Mouse (Mus musculus) intestine, postnatal 0 days (tissue): ENCODE data around the gene Tmem126b. TPM values are rescaled to one million over a fixed set of nuclear protein-coding genes. Genes with fewer than 3 reads are reported as not detected.

ENCODE experiments used
- ATAC-seq: fragments of 200-750 bp; cut with Nextera tagmentation; 2 replicates; pipeline ENCODE4 v1.8.0; 2017; ENCODE audit warnings: mild to moderate bottlenecking, moderate TSS enrichment, moderate library complexity
- H3K27ac ChIP-seq: fragments of 300-500 bp; sonication (generic); 2 replicates; pipeline ENCODE4 v1.5.1; 2014; ENCODE audit warnings: mild to moderate bottlenecking, low read depth, low read length, moderate library complexity
- H3K27me3 ChIP-seq: fragments of 300-500 bp; sonication (generic); replicated peaks from 2 replicates; pipeline ENCODE4 v1.6.1; 2014; ENCODE audit warnings: low read length, mixed read lengths; ENCODE audit not compliant: control insufficient read depth, insufficient read depth
- H3K36me3 ChIP-seq: fragments of 300-500 bp; sonication (generic); 2 replicates; pipeline ENCODE4 v1.6.1; 2014; ENCODE audit warnings: mild to moderate bottlenecking, moderate library complexity; ENCODE audit not compliant: control insufficient read depth, insufficient read depth
- H3K4me1 ChIP-seq: fragments of 300-500 bp; sonication (generic); replicated peaks from 2 replicates; pipeline ENCODE4 v1.6.1; 2014; ENCODE audit warnings: antibody characterized with exemption, low read length, mixed read lengths; ENCODE audit not compliant: control insufficient read depth, insufficient read depth
- H3K4me2 ChIP-seq: fragments of 300-500 bp; sonication (generic); replicated peaks from 2 replicates; pipeline ENCODE4 v1.6.1; 2014; ENCODE audit warnings: low read depth, mild to moderate bottlenecking, moderate library complexity
- H3K4me3 ChIP-seq: fragments of 300-500 bp; sonication (generic); 2 replicates; pipeline ENCODE4 v1.5.1; 2014; ENCODE audit warnings: low read depth, low read length
- H3K9ac ChIP-seq: fragments of 300-500 bp; sonication (generic); 2 replicates; pipeline ENCODE4 v1.6.1; 2014; ENCODE audit warnings: mild to moderate bottlenecking, low read depth, low read length
- H3K9me3 ChIP-seq: fragments of 300-500 bp; sonication (generic); 2 replicates; pipeline ENCODE4 v1.6.1; 2016; ENCODE audit warnings: mixed run types; ENCODE audit not compliant: control insufficient read depth
- CTCF ChIP-seq: sonication (generic); IDR thresholded peaks from 2 replicates; pipeline ENCODE4 v1.5.1; 2016; ENCODE audit warnings: low read depth, mild to moderate bottlenecking, control low read depth, antibody characterized with exemption, moderate library complexity
- WGBS: fragments of 180-500 bp; shearing (Covaris S2); extraction: QIAGEN DNeasy Blood & Tissue Kit; methylation state at CpG from one replicate; pipeline ENCODE4 v1.1.7; 2014; 5-methylcytosine and 5-hydroxymethylcytosine counted together
- polyA plus RNA-seq: library from polyadenylated mRNA; unstranded; fragments of >200 nt; fragmentation: Nextera tagmentation; extraction: Ambion mirVana; gene quantifications from 2 replicates; pipeline ENCODE4 v1.2.1, GENCODE M21; 2015

Tmem126b gene
- 29.0 and 32.0 TPM in 2 replicates for polyA plus RNA-seq

DNA sequence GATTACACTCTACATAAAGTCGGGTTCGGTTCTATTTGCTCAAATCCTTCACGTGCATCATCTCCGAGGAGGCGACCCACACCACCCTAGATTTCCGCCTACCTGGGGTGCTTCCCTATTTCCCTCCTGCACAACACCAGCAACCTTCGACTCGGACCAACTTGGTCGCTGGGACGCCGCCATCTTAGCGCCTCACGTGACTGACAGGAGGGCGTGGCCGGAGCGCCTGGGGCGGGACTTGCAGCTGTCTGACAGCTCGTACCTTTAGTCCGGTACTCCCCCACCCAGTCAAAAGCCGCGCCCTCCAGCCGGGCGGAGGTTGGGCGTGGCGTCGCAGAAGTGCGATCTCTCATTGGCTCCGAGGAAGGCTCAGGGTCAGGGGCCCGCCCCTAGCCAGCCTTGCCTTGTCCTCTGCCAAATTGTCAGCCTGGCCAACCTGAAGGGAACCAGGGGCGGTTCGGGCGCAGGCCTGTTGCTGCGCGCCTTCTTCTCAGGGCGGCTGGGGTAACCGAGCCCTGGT is at the start of gene Tmem126b:
Tmem126b (minus strand) TSS at position 209 of the 520 bp plus-strand sequence.
- Histone ChIP-seq H3K4me1 (0 out of 2 replicates have a peak, but pooled peaks cover 3% of the 10 kb centered on the region), H3K4me2 (peak within 1 kb of the TSS; percentile 96), H3K27me3 (peaks cover 7% of the 10 kb centered on the region), H3K9me3 (no peaks in the 10 kb centered on the region), H3K4me3 (peak within 1 kb of the TSS; percentile 62), H3K36me3 (0 out of 2 replicates have a peak, but pooled peaks cover 6% of the 10 kb centered on the region), H3K9ac (peak within 1 kb of the TSS; percentile 66), H3K27ac (peak within 1 kb of the TSS; percentile 71)
- peak; percentile 100 for ATAC-seq
- no peak for TF ChIP-seq CTCF
- WGBS = under 1% methylated on average over 36 of the region's 36 CpGs

DNA sequence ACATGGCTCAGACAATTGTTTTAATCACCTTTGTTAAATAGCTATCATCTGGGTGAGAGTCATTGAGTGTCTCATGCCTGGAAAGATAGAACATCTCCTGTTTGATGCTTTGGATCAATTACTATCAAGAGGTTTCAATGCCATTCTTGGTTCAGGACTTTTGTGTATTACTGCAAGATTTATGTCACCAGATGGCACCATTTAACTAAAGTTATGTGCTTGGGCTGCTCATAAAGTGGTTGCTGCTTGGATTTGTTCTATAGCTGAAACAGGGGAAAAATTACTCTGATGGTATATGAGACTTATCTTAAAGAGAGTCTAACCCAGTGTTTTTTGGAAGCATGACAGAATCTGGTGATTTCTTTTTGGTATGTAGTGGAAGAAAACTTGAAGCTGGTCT is 36.5 kb upstream of the Tmem126b start:
- Histone ChIP-seq H3K36me3 (no peaks in the 10 kb centered on the region), H3K4me2 (no peak overlapping the region), H3K9me3 (no peaks in the 10 kb centered on the region), H3K4me3 (no peak overlapping the region), H3K4me1 (no peaks in the 10 kb centered on the region), H3K9ac (no peak overlapping the region), H3K27ac (no peak overlapping the region), H3K27me3 (no peaks in the 10 kb centered on the region)
- ATAC-seq = no peak
- peak; percentile 65 for TF ChIP-seq CTCF

DNA sequence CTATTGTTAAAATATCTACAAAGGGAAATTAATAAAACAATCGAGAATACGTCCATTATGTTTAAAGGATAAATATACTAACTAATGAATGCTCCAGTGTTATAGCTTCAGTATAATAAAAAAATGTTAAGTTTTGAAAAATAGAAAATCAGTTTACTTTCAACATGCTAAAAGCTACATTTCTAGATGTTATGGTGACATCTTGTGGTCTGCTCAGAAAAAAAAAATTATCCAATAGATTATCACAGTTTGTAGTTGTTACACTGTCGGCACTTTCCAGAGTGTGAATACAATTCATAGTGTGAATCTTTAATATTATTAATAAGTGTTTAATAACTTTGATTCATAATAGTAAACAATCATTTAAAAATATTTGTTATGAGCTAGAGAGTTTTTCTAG is 32.3 kb upstream of the Tmem126b start:
- H3K4me3 ChIP-seq = no peak overlapping the region
- ATAC-seq = no peak
- no peak overlapping the region for H3K4me2 ChIP-seq
- no peak overlapping the region for H3K9ac ChIP-seq
- H3K27ac ChIP-seq = no peak overlapping the region
- TF ChIP-seq CTCF = peak; percentile 41
- no peaks in the 10 kb centered on the region for H3K36me3 ChIP-seq
- H3K27me3 ChIP-seq = no peaks in the 10 kb centered on the region
- H3K4me1 ChIP-seq = no peaks in the 10 kb centered on the region
- no peaks in the 10 kb centered on the region for H3K9me3 ChIP-seq
- WGBS = 69% methylated on average over 3 of the region's 3 CpGs

DNA sequence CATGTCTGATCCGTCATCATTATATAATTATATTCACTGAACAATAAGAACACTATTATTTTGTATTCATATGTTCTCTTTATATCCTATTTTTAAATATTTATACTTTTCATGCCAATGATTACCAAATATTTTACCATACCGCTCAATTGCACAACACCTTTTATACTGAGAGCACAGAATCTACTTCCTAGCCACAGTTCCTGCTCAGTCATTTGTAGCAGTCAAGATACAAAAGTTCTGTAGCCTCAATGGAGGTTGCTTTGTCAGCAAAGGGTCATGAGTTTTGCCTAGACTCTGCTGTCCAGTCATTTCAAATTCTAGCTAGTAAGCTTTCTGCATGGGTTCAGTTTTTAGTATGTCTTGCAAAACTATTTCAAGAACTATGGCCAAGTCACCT is 6.8 kb upstream of the Tmem126b start:
- no peaks in the 10 kb centered on the region for H3K4me1 ChIP-seq
- no peaks in the 10 kb centered on the region for H3K36me3 ChIP-seq
- peaks cover 6% of the 10 kb centered on the region; the same call in 1 of the 2 replicates for H3K27me3 ChIP-seq
- H3K4me3 ChIP-seq = no peak overlapping the region
- no peak overlapping the region for H3K27ac ChIP-seq
- H3K9ac ChIP-seq = no peak overlapping the region
- 80% methylated on average over 2 of the region's 2 CpGs for WGBS
- no peak for TF ChIP-seq CTCF
- no peak overlapping the region for H3K4me2 ChIP-seq
- no peak for ATAC-seq
- H3K9me3 ChIP-seq = no peaks in the 10 kb centered on the region

DNA sequence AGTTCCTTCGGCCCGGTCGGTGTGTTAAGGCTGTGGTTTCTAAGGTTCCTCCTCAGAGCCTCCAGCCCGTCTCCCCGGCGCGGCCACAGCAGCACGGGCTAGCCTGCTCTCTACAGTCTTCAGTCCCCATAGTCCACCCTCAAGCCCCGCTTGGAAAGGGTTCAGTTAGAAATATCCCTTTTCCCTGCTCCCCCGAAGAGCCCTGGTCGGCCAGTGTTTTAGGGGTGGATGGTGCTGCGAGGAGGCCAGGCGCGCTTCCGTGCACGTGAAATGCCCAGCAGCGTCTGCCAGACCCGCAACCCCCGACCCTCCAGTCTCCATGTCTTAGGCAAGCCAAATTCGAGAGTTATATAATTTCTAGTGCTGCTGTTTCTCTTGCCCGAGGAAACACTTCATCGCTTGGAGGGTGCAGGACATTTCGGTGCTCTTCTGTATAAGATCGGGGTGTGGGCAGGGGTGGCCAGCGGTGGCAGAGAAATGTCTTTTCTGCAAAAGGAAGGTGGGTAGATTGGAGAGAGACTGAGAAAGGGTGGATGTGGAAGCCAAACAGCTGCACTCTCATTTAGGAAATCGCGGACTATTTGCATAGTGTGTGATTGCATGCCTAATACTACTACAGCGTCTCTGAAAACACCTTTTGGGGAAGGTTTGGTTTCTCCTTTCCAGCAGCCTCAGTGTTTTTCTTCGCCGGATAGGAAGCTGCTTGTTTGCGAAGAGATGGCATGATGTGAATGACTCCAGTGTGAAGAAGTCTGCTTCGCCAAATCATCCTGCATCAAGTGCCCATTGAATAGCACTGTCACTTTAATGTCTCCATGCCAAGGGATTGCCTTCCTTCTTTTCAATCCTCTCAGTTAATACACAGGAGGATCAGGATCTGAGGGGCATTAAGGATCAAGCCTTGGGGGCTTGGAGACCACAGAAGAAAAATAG is 778 bp upstream of the Tmem126b start, which contains the start of gene Dlg2:
Dlg2 (plus strand) TSS at position 360 of the 933 bp plus-strand sequence.
- WGBS = under 1% methylated on average over 32 of the region's 32 CpGs
- 0 out of 2 replicates have a peak, but pooled peaks cover 6% of the 10 kb centered on the region for H3K36me3 ChIP-seq
- H3K9ac ChIP-seq = peak within 1 kb of the TSS; percentile 66
- peaks cover 7% of the 10 kb centered on the region for H3K27me3 ChIP-seq
- peak within 1 kb of the TSS; percentile 62 for H3K4me3 ChIP-seq
- TF ChIP-seq CTCF = no peak
- H3K4me1 ChIP-seq = 0 out of 2 replicates have a peak, but pooled peaks cover 3% of the 10 kb centered on the region
- peak within 1 kb of the TSS; percentile 96 for H3K4me2 ChIP-seq
- no peaks in the 10 kb centered on the region for H3K9me3 ChIP-seq
- peak; percentile 74 for ATAC-seq
- H3K27ac ChIP-seq = peak within 1 kb of the TSS; percentile 71

DNA sequence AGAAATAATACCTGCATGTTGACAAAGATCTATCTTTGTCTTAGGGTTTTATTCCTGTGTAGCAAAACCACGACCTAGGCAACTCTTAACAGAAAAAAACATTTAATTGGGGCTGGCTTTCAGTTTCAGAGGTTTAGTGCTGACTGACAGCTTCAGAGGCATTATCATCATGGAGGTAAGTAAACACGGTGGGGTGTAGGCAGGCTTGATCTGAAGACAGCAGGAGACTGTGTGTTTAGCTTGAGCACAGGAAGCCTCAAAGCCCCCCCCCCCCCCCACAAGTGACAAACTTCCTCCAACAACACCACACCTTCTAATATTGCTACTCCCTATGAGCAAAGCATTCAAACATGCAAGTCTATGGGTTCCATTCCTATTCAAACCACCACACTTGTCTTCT is 2.3 kb downstream of the Tmem126b start:
- ATAC-seq = no peak

More for the DNA sequence above, 2.3 kb downstream of the Tmem126b start:
- Histone ChIP-seq H3K36me3 (peaks cover 22% of the 10 kb centered on the region; the same call in 1 of the 2 replicates), H3K4me1 (0 out of 2 replicates have a peak, but pooled peaks cover 3% of the 10 kb centered on the region), H3K9ac (no peak overlapping the region), H3K9me3 (no peaks in the 10 kb centered on the region), H3K27me3 (peaks cover 2% of the 10 kb centered on the region), H3K27ac (no peak overlapping the region), H3K4me3 (no peak overlapping the region), H3K4me2 (no peak overlapping the region)
- WGBS = 49% methylated on average over 2 of the region's 2 CpGs
- TF ChIP-seq CTCF = no peak
